Mouse (Mus musculus): Measurements from ENCODE around the gene Itfg2.
"Not testable (repeated sequence)": the region's sequence is repeated elsewhere in the genome, so short reads cannot be mapped to it uniquely, and the experiment has no call there.

The Itfg2 gene

GRCm38 (mm10) chr6:128383752-128384151 is 41.0 kb downstream of the Itfg2 start:
- no peak for DNase-seq (ENCODE audit: low spot score in 2 of 2)

GRCm38 (mm10) chr6:128381254-128381653 is 43.5 kb downstream of the Itfg2 start:
- DNase-seq (ENCODE audit: low spot score in 2 of 2): no peak

DNA sequence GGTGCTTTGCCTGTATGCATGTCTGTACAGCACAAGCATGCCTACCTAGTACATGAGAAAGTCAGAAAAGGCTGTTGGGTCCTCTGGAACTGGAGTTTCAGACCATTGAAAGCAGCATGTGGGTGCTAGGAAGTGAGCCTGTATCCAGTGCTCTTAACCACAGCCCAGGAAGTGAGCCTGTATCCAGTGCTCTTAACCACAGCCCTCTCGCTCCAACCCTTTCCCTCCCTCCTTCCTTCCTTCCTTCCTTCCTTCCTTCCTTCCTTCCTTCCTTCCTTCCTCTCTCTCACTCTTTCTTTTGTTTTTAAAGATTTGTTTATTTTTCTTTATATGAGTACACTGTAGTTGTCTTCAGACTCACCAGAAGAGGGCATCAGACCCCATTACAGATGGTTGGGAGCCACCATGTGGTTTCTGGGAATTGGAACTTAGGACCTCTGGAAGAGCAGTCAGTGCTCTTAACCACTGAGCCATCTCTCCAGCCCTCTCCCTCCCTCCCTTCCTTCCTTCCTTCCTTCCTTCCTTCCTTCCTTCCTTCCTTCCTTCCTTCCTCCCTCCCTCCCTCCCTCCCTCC is 44.0 kb downstream of the Itfg2 start:
- not testable (repeated sequence) for DNase-seq (ENCODE audit: low spot score in 2 of 2)

GRCm38 (mm10) chr6:128379636-128380035 is 45.1 kb downstream of the Itfg2 start:
- DNase-seq (ENCODE audit: low spot score in 2 of 2): no peak

- DNase-seq (ENCODE audit: low spot score in 2 of 2): no peak
Measured at GRCm38 (mm10) chr6:128376371-128377085, 48.2 kb downstream of the Itfg2 start.

DNA sequence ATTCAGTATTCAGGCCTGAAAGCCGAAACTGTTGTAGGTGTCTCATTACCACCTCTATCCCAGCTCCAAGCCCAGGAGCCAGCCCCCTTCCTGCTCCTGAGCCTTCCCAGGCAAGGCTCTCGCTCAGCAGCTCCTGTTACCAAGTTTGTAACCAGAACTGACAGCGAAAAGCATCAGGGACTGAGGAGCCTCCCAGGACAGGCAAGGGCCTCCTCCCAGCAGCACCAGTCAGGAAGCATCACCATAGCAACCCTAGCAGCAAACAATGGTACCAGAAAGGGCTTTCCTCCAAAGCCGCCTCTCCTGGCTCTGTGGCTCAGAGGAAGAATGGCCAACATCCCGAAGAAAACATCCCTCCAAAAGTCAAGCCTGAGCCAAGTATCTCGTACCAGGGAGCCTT is 49.5 kb downstream of the Itfg2 start, which contains the start of the genes Tex52 and Gm44596:
TSS of gene Tex52 (plus strand) at position 265 of the 400 bp plus-strand sequence.
TSS of gene Gm44596 (plus strand) at position 312 of the 400 bp plus-strand sequence.
- DNase-seq (ENCODE audit: low spot score in 2 of 2): no peak

DNA sequence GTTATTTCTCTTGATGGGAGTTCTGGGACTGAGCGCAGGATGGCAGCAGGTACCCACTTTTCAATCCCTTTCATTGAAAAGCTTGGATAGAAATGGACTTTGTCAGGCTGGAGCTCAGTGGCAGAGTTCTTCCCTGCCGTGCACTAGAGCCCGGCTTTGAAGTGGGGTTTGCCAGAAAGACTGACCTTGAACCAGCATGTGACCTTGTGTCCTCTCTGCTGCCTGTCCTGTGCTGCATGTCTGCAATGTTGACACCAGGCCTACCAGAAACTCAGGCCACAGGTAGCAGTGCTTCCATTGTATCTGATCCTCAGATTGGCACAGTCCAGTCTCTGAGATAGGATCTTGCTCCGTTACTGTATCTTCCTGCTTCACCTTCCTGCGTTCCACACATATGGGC is 54.7 kb downstream of the Itfg2 start:
- no peak for DNase-seq (ENCODE audit: low spot score in 2 of 2)

GRCm38 (mm10) chr6:128366466-128366865 is 58.3 kb downstream of the Itfg2 start:
- DNase-seq (ENCODE audit: low spot score in 2 of 2): no peak

- no peak for DNase-seq (ENCODE audit: low spot score in 2 of 2)
Measured at GRCm38 (mm10) chr6:128364721-128365120, 60.0 kb downstream of the Itfg2 start.

GRCm38 (mm10) chr6:128363007-128363825 is 61.5 kb downstream of the Itfg2 start:
- DNase-seq (ENCODE audit: low spot score in 2 of 2): no peak

GRCm38 (mm10) chr6:128362381-128363006 is 62.2 kb downstream of the Itfg2 start, which contains the start of the genes Rhno1 and Foxm1:
TSS of gene Rhno1 (minus strand) at chr6:128362911.
TSS of gene Foxm1 (plus strand) at chr6:128362967.
- peak; percentile 87 to 93 for DNase-seq (ENCODE audit: low spot score in 2 of 2)

- DNase-seq (ENCODE audit: low spot score in 2 of 2): no peak
Measured at GRCm38 (mm10) chr6:128361901-128362300, 62.8 kb downstream of the Itfg2 start.

Data from spleen, postnatal 4 days (tissue).